Mouse (Mus musculus) cerebellum, postnatal 14 days (tissue): ENCODE measurements around the gene Aifm1.
"Not testable (repeated sequence)": the region's sequence is repeated elsewhere in the genome, so short reads cannot be mapped to it uniquely, and the experiment has no call there.

Experiments
- DNase-seq, 2 experiments: peaks; one replicate each; pipeline ENCODE4 v3.0.0; 2021; ENCODE audit warnings: mixed read lengths in 2 of 2

Aifm1 gene

DNA sequence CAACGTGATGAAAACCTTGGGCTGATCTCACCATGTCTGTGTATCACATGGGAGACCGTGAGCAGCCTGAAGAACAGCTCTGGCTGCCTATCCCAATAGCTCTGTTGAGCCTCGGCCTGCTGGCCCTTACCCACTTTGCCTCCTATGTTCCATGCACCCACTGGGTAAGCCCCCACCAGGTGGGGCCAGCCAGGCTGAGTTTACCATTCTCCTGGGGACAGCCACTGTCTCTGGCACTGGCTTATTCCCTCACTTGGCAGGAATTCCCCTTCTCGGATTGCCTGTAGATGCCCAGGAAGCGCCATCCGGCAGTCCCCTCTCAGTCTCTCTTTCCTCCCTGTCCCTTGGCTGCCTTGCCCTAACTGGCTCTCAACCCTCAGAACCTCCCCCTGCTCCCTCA, 56.4 kb downstream of the Aifm1 start:
- DNase-seq: no peak

DNA sequence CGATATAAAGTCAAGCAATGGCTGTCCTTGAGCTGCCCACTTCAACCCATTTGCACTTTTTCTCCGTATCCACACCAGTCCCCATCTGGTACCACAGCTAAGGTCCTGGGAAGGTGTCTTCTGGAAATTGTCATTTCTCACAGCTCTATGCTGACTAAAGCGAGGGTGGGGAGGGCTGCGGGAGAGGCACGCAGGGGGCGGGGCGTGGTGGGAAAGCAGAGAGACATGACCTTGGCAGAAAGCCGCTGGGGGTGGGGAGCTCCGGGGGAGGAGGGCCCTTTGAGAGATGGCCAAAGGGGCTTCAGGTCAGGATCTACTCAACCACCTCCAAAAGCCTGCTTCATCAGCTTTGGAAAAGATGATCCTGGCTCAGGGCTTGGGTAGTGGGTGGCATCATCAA, 58.3 kb downstream of the Aifm1 start:
- no peak for DNase-seq

DNA sequence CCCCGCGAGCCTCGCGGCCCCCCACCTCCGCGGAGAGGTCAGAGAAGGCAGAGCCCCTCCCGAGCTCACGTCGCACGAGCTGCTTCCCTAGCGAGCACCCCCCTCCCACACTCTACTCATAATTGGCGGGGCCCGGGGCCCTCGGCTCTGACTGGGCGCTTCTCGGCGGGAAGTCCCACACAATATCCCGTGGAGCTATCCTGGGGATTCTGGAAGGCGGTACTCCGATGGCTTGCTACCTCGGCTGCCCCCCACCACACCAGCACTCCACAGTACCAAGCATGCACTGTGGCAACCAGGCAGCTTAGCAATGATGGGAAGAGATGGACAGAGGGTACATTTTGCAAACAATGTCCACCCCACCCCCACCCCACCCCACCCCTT, 58.9 kb downstream of the Aifm1 start:
- no peak for DNase-seq

DNA sequence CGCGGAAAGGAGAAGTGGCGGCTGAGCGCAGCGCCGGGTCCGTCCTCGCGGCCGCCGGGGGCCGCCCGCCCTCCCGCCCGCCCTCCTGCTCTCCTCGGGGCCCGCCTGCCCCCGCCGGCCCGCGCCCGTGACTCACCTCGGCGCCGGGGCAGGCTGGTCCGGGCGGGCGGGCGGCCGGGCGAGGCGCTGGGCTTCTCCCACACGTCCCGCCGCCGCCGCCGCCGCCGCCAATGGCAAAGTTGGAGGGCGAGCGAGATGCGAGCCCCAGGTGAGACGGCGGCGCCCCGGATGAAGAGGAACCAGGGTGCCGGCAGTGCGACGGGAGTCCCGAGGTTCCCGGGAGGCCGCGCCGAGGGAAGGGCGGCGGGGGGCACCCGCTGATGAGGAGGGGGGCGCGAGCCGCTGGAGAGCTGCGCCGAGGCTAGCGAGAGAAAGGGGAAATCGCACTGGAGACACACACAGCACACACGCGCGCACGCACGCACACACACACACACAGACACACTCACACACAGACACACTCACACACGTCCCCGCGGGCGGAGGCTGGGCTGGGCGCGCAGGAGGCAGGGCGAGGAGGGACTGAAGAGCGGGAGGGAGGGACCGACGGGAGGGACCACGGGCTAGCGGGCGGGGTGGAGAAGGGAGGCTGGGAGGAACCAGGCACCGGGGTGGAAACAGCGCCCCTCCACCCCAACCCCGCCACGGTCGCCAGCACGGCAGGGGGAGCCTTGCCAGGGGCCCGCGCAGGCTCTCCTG, 59.4 kb downstream of the Aifm1 start:
- DNase-seq: peak in 1 of 2 experiments; percentile 23

DNA sequence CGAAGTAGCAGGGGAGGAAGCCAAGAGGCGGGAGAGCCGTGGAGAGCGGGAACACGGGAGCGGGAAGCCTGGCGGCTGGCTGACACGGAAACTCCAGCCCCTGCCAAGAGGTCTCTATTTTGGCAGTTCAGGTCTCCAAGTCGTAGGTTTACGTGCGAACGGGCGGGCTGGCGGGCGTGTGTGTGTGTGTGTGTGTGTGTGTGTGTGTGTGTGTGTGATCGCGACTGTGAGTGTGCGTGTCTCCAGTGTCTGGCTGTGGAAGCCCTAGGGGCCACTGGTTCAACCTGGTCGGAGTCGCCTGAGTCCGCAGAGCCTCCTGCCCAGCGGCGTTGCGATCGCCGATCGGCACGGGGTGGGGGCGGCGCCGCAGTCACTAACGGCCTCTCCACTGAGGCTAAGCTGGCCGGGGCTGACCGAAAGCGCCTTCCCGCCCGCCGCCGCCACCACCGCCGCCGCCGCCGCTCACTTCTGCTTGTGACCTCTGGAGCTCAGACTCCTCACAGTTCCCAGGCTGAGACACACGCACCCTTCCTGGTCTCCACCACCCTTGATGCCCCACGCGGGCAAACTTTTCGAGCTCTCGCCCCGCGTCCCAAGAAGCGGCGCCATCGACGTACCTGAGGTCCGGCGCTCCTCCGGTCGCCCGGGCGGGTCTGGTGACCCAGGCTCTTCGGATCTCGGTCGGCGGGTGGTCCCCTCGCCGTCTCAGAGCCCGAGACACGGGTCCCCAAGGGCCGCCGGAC, 60.3 kb downstream of the Aifm1 start:
- peak in 1 of 2 experiments; percentile 6 for DNase-seq

DNA sequence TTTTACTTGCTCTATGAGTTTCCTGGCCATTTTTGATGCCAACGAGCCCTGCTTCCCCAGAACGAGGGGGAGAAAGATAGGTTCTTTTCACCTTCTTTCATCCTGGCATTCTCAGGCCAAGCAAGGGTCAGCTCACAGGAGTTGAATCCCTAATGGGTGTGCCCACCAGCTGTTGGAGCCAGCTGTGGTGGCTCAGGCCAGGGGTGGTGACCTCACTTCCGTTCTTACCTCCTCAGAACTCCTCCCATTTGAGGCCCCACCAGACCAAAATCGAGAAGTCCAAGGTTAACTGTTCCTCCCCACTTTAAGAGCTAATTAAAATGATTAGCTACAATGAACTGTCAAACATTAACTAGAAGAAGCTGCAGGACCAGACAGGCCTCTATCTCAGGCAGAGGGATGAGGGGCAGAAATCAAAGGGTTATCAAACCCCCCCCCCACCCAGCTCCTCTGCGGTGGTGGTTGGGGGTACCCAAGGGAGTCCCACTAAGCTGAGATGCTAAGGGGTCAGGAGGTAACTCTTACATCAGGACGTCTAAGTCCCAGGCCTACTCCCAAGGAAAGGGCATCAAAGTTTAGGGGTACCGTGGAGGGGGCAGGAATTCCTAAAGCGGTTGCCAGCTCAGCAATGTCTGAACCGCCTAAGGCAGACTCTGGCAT, 61.0 kb downstream of the Aifm1 start:
- no peak for DNase-seq

DNA sequence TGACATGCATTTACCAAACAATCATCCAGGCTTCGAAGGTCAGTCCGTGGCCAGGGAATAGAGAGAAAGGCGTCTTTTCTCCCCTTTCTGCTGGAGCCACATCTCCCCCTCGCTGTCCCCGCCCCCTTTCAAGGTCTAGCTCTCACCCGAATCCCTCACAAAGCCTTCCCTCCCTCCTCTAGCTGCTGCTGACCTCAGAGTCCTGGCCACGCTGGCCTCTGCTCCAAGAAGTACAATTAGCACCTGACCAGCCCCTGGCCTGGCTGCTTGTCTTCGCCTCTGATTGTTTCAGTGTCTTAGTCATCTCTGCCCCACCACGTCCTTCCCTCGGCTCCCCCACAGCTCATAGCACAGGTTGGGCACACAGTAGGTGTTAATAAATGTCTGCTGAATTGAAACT, 63.7 kb downstream of the Aifm1 start:
- no peak for DNase-seq

DNA sequence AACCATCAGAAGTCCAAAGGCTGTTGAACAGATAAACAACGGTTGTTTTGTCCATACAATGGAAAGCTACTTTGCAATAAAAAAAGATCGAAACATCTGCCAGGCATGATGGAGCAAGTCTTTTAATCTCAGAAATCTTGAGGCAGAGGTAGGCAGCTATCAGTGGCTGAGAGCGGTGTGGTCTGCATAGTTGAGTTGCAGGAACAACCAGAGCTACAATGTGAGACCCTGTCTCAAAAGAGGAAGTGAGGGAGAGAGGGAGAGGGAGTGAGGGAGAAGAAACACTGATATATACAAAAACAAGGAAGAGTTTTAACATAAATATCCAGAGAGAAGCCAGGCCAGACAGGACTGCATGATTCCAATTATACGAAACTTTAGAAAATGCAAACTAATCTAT, 68.7 kb downstream of the Aifm1 start:
- no peak for DNase-seq

DNA sequence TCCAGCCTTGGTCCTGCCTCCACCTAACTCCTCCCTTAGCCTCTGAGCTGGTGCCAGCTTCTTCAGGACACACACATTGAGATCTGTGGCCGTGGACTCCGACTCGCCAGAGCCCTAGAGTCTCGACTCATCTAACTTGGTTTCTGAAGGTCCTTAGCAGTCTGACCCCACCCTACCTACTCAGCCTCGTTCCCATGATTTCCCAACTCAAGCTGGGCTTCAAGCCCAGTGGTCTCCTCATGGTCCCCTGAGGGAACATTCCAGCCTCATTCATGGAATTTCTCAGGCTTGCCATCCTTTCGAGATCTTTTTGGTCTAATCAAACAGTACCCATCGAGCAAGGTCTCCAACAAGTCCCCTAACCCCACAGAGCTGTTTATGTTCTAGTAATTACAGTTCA, 71.4 kb downstream of the Aifm1 start:
- no peak for DNase-seq

DNA sequence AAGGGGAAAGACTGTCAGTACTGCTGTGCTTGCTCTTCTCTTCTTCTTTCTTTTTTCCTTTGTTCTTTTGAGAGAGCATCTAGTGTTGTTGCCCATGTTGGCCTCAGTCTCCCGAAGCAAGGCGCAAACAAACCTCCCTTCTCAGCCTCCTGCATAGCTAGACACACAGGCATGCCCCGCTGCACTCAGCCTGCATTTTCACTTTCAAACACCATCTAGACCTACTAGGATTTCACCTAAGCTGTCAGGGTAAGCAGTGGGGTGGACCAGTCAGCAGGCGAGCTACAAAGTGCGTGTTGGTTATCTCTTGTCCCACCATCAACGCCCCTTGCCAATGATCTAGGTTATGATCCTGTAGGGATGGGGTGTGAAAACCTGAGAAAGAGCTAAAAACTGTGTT, 71.8 kb downstream of the Aifm1 start:
- DNase-seq: no peak

DNA sequence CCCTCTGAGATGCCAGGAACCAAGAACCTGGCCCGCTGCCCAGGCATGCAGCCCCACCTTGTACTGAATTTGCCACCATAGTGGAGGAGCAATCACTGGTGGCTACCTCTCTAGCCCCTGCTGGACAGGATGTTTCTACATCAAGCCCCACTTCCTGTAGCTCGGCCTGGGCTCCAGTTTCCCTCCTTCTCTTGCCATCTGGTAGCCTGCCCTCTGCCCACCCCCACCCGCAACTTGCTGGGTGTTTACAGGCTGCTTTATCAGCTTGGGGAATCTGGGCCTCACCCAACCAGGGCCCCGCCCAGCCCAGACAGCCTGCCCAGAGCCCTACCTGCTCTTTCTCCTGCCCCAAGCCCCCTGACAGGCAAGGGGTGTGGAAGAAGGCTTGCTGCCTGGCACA, 74.3 kb downstream of the Aifm1 start:
- peak; percentile 10 to 24 for DNase-seq

DNA sequence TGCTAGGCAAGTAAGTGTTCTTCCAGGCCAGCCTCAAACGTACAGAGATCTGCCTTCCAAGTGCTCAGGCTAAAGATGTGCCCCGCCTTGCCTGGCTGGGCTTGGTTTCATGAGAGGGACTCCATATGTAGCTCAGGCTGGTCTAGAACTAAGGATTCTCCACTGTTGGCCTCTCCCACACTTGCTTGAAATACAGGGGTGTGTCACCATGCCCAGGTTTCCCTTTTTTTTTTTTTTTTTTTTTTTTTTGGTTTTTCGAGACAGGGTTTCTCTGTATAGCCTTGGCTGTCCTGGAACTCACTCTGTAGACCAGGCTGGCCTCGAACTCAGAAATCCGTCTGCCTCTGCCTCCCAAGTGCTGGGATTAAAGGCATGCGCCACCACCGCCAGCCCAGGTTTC, 77.3 kb downstream of the Aifm1 start:
- not testable (repeated sequence) for DNase-seq

DNA sequence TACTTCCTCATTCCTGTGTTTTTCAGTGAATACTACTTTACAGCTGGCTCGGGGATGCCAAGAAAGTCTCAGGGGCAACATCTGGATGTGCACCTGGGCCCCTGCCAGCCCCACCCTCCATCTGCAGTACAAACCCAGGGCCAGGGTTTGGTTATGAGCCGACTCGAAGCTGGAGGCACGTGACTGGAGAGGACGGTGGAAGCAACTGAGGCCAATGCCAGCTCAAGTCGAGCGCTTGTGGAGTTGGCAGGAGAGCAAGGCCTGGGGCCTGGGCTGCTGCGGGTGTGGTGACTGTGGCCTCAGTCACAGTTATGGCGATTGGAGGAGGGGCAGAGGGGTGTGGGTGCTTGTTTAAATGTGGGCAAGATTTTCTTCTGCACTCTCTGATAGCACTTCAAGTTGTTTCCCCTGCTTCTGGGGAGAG, 77.9 kb downstream of the Aifm1 start:
- DNase-seq: peak in 1 of 2 experiments; percentile 13

DNA sequence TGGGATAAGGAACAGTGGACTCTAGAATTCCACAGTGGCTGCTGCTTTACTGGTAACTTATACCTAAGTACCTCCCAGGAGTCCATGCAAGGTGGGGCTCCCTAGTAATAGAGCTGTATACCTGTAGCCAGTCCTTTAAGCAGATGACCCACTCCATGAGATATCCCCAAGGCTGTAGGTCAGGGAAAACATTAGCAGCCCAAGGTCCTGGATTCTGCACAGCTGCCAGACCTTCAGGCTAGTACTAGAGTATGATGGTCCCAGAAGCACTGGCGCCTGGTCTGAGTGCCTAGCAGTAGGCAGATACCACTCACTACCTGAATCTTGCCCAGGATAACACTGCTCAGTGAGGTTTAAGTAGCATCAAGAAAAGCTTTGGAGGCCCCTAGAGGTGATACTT, 79.1 kb downstream of the Aifm1 start:
- no peak for DNase-seq

DNA sequence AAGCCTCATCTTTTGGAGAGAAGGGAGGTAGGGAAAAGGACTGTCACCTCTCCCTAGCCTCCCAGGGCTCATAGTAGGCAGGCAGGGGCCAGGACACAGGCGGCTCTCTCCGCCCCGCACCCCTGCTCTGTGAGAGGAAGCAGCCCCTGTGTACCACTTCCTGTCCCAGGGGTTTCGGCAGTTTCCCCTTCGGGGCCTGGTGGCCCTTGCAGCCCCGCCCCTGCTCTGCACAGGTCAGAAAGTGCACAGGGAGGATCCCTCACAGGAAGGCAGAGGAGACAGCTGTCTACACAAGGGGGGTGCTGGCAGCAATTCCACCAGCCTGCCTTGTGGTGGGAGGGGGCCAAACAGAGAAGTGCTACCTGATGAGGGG, 79.8 kb downstream of the Aifm1 start:
- DNase-seq: peak in 1 of 2 experiments; percentile 21

DNA sequence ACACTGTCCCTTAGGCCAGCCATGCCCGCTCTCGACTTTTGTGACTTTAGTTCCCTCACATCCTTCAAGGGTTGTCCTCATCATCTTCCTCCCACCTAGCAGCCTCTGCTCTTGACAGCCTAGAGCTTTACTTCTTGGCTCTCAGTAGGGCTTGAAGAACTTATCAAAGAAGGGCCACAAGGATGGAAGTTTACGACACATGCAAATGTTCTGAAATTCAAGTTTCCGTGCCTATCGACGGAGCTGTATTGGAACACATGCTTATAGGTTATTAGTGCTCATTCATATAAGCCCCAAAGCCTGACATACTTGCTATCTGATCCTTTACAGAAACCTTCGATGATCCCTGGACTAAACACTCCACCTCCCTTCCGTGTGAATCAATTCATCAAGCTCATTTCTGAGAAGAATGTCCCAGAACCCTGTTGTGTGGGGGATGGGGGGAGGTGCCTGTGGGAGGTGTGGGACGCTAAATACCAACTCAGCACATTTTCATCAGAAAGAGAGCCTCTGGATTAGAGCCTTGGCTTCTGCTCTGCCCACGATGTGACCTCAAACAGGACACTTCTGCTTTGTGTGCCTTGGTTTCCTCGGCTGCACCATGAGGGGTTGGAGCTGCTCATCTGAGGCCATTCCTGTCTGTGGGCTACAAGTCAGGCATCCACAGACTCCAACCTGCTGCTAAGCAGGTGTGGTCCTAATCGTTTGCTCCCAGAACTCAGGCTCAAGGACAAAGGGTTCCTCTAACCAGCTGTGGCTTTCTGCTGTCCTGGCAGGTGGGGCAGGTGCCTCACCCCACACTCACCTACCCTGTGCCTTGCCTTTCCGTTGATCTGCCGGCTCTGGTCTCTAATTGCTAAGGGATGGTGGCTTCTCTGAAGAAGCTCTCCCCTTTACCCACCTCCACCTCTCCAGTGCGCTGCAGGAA, 80.5 kb downstream of the Aifm1 start:
- DNase-seq: no peak

DNA sequence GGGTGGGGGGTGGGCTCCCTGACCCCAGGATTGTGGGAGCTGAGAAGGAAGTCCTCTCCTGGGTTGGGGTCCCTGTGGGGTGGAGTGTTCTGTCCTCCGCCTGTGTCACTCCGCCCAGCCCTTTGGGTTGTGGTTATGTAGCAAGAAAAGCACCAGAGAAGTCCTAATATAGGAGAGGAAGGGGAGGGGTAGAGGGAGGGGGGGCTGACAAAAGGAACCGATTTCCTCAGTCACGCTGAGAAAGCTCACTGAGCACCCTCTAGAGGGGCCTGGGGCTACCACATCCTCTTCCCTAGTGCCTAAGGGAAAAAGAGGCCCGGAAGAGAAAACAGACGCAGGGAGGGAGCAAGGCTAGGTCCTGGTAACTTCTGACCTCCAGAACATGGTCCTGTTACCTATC, 83.8 kb downstream of the Aifm1 start:
- no peak for DNase-seq

DNA sequence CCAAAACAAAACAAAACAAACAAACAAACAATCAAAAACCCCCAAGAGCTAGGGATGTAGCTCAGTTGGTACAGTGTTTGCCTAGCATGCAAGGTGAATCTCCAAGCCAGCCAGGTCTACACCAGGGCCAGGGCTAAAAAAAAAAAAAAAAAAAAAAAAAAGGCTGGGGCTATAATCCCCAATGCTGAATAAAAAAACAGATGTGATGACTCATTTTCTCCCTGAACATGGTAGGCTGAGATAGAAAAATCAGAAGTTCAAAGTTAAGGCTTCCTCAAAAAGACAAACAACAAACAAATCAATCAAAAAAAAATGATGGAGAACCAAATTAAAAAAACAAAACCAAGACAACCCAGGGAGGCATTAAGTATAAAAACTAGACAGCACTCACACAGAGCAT, 84.3 kb downstream of the Aifm1 start:
- DNase-seq: no peak

DNA sequence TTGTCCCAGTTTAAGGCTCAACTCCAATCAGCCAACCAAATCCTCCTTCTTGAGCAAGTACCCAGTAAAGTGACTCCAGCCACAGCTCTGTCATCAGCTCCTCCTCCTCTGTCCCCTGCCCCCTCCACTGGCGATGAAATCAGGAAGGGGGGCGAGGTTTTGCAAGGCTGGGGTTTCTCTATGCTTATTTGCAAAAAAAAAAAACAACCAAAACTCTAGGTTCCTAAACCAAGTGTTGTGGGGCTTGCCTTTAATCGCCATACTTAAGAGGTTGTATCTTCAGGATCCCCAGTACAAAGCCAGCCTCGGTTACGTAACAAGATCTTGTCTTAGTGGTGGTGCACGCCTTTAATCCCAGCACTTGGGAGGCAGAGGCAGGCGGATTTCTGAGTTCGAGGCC, 84.7 kb downstream of the Aifm1 start:
- no peak for DNase-seq

DNA sequence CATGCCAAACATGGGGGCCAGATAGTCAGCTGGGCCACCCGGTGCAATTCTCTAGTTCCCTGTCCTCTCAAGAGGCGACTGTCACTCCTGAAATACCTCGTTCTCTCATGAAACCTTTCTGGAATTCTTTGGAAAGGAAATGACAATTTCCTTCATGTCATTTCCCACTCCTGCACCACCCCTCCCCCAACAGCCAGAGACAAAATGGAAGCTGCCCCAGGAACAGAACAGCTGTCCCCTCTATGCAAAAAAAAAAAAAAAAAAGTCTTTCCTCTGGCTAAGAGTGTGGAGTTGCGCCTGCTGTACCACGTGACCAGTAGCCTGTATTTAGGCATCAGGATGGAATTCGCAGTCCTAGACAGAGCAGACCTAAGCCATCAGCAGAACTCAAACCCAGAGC, 85.1 kb downstream of the Aifm1 start:
- no peak for DNase-seq

DNA sequence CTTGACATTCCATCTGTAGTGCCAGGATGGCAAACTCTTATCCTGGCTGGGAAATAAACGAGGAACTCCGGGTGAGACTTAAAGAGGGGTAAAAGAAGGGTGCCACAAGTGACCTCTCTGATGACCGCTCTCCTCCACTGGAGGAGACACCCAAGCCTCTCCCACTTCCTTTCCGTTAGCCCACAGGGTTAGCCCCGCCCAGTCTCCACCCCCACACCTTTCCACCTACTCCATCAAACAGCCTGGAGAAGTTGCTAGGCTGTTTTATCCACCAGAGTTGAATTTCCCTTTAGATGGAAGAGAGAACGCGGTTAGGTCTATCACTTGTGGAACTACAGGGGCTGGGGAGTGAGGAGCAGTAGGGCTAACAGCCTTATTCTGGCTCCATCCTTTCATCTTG, 88.1 kb downstream of the Aifm1 start:
- DNase-seq: no peak
